Mouse (Mus musculus) urinary bladder, postnatal 36 days (tissue): ENCODE data around the gene Cfap77.

ENCODE experiments used
- DNase-seq, 2 experiments: peaks; one replicate each; pipeline ENCODE4 v3.0.0; 2022; ENCODE audit warnings: low spot score in 2 of 2, mixed read lengths in 1 of 2

Cfap77 gene

DNA sequence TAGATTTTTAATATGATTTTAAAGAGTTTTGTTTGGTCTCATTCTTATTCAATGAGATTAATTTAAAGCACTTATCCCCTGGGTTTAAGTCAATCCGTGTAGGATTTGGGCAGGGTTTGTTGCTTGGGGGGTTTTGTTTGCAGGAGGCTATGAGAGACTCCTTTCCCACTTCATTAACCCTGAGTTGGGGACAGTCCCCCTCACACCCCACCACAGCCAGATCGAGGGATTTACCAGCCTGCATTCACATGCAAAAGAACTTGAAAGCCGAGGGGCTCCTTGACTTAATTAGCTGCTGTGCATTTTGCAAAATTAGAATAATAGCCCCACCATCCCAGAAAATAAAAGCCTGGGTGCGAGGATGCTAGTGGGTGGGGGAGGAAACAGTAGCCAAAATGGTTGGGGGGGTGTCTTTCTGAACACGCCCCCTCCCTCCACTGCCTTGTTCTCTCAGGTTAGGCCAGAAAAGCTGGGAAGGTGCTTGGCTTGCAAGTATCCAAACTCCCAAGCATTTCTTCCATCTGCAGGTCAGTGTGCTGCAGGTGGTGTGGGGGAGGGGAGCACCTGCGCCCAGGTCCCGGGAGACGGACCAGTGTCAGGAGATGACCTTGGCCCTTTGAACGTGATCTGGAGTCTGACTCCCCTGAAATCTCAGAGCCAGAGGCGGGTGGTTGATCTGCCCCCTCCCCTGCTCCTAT lies 147.0 kb downstream of the Cfap77 start:
- DNase-seq, result no peak

DNA sequence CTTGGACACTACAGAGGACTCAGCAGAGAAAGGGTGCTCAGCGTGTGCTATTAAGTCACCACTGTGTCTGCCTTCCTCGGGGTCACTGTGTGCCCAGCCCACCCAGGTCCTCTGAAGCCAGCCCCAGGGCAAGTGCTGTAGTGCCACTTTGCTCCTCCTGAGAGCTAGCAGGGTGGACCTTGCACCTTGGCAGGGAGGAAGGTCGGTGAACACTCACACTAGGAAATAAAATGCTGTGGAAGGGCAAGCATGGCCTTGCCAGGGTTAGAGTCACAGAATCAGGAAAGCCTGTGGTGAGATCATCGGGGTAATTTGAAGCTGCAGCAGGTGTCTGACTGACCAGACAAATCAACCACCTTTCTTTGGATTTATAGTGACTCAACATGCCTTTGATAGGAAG lies 149.3 kb downstream of the Cfap77 start:
- no peak for DNase-seq

- no peak for DNase-seq
Observed at GRCm38 (mm10) chr2:28904786-28905185, 150.1 kb downstream of the Cfap77 start.

GRCm38 (mm10) chr2:28903871-28904270 lies 151.0 kb downstream of the Cfap77 start:
- DNase-seq, result no peak

GRCm38 (mm10) chr2:28902291-28902690 lies 152.6 kb downstream of the Cfap77 start:
- no peak for DNase-seq

GRCm38 (mm10) chr2:28897340-28897899 lies 157.4 kb downstream of the Cfap77 start:
- no peak for DNase-seq

DNA sequence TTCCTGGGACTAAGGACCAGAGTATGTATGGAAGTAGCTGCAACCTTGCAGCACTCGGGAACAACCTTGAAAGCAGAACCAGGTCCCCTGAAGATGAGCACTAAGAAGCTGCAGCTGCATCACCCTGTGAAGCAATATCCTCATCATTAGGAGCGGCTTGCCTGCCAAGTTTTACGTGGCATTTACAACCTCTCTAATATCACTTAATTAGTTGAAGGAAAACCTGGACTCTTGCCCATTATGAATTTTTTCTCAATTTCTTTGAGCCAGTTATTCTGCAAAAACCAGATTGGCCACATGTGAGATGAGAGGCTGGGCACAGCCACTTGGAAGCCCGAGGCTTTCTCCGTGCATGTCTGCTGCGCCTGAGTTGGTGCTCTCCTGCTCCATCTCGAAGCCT lies 159.0 kb downstream of the Cfap77 start:
- no peak for DNase-seq

DNA sequence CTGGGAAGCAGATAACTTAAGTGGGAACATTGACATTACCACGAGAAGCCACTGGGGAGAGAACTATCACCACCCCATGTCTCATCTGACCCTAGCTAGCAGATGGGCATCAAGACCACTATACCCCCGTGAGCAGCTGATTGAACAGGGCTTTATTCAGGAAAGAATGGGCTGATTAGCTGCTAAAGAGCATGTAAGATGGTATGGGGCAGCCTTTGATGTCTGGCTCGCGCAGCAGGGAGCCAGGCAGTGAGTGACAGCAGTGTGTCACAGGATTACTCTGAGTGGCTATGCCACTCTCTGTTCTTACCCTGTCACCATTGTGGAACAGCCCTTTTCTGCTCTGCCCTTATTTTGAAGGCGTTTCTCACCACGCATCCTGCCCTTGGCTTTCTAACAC lies 161.3 kb downstream of the Cfap77 start:
- no peak for DNase-seq

DNA sequence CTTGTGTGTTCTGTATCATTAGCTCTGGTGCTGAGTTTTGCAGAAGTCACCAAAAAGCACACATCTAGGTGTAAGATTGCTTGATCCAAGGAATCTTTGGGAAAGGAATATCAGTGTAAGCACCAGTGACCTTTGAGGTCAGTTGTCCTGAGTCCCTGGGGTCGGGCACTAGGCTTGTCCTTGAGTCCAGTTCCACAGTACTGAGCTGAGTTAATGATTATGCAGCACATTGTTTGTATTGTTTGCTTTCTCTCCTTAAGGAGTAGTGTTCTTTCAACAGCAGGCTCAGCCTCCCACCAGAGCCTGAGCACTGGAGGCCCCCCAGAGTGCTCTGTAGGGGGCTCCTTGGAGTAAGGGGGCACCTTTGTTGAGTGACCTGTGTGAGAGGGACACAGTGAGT lies 162.1 kb downstream of the Cfap77 start:
- no peak for DNase-seq

- DNase-seq, result no peak
Observed at GRCm38 (mm10) chr2:28884914-28885313, 170.0 kb downstream of the Cfap77 start.

- no peak for DNase-seq
Observed at GRCm38 (mm10) chr2:28882826-28883485, 171.9 kb downstream of the Cfap77 start.

DNA sequence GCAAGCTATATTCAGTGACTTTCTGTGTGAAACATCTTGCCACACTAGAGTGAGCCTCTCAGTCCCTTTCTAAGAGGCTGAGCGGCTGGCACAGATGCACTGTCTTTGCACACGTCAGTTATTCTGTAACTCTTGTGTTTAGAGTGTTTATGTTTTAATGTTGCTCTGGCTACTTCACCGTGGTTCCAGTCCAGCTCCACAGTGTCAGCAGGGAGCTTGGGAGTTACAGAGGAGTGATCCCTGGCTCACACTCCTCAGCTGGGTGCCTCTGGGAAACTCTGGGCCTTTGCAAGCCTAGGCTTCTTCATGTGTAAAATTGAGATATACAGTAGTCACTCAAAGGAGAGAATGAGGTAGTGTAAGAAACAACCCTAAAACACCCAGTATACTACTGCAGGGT lies 172.8 kb downstream of the Cfap77 start:
- DNase-seq, result no peak

- DNase-seq, result no peak
Observed at GRCm38 (mm10) chr2:28881275-28881674, 173.6 kb downstream of the Cfap77 start.
